Mouse (Mus musculus) heart, embryonic 13.5 days (tissue): ENCODE results near the gene Rap1gds1. TPM values are rescaled to one million over a fixed set of nuclear protein-coding genes. Genes with fewer than 3 reads are reported as not detected.

Experiments
- ATAC-seq: fragments of 200-750 bp; cut with Nextera tagmentation; 2 replicates; pipeline ENCODE4 v1.8.0; 2017; ENCODE audit warnings: moderate TSS enrichment; ENCODE audit not compliant: insufficient number of reproducible peaks, low FRiP score, low TSS enrichment; ENCODE audit errors: extremely low read depth
- H3K27ac ChIP-seq: fragments of 300-500 bp; sonication (generic); replicated peaks from 2 replicates; pipeline ENCODE4 v1.5.1; 2015; ENCODE audit warnings: moderate library complexity, mild to moderate bottlenecking, inconsistent platforms
- H3K27me3 ChIP-seq: fragments of 300-500 bp; sonication (generic); replicated peaks from 2 replicates; pipeline ENCODE4 v1.6.1; 2015; ENCODE audit warnings: mild to moderate bottlenecking, inconsistent platforms
- H3K36me3 ChIP-seq: fragments of 300-500 bp; sonication (generic); 2 replicates; pipeline ENCODE4 v1.6.1; 2015; ENCODE audit warnings: mild to moderate bottlenecking, inconsistent platforms
- H3K4me1 ChIP-seq: fragments of 300-500 bp; sonication (generic); 2 replicates; pipeline ENCODE4 v1.6.1; 2015; ENCODE audit warnings: inconsistent platforms
- H3K4me2 ChIP-seq: fragments of 300-500 bp; sonication (generic); 2 replicates; pipeline ENCODE4 v1.6.1; 2015; ENCODE audit warnings: inconsistent platforms, mild to moderate bottlenecking, moderate library complexity
- H3K4me3 ChIP-seq: fragments of 300-500 bp; sonication (generic); 2 replicates; pipeline ENCODE4 v1.5.1; 2015; ENCODE audit warnings: moderate library complexity, mild to moderate bottlenecking, inconsistent platforms
- H3K9ac ChIP-seq: fragments of 300-500 bp; sonication (generic); 2 replicates; pipeline ENCODE4 v1.6.1; 2015; ENCODE audit warnings: inconsistent platforms, mild to moderate bottlenecking, moderate library complexity
- H3K9me3 ChIP-seq: fragments of 300-500 bp; sonication (generic); 2 replicates; pipeline ENCODE4 v1.6.1; 2016; ENCODE audit warnings: inconsistent platforms
- WGBS: fragments of 180-500 bp; shearing (Covaris S2); methylation state at CpG from one replicate; pipeline ENCODE4 v1.1.7; 2015; ENCODE audit warnings: mixed read lengths; 5-methylcytosine and 5-hydroxymethylcytosine counted together
- polyA plus RNA-seq: library from polyadenylated mRNA; unstranded; fragments of >200 nt; fragmentation: Nextera tagmentation; extraction: Ambion mirVana; gene quantifications from 2 replicates; pipeline ENCODE4 v1.2.1, GENCODE M21; 2015

The Rap1gds1 gene
- 48.3 and 48.5 TPM in 2 replicates for polyA plus RNA-seq

DNA sequence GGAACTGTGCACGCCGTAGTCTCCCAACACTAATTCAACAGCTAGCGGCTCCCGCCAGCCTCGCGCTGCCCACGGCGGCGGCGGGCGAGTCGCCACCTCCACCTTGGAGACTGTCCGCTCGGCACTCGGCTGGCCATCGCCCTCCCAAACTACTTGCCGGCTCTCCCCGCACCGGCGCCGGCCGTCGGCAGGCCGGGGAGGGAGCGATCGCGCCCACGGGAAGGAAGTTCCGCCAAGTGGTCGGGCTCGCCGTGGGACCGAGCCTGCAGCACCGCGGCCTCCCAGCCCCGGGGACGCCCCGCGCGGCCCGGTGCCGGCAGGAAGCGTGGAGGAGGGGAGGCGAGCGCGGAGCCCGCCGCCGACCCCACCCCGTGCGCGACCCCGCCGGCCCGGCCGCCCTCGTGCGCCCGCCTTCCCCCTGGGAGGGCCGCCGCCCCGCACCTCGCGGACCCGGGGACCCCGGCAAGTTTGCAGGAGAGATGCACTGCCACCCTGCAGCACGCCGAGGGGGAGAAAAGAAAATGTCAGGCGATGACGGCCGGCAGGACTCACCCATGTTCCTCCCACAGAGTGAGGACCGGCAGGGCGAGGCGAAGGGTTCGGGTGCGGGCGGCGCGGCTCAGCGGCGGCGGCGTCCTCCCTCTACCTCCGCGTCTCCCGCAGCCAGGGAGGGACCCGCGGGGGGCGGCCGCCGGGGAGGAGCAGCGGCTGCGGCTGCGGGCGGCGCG lies at the start of gene Rap1gds1:
Gene Rap1gds1 (minus strand): TSS at position 718 of the 728 bp plus-strand sequence.
- under 1% methylated on average over 63 of the region's 97 CpGs for WGBS
- H3K27me3 ChIP-seq: no peaks in the 10 kb centered on the region

DNA sequence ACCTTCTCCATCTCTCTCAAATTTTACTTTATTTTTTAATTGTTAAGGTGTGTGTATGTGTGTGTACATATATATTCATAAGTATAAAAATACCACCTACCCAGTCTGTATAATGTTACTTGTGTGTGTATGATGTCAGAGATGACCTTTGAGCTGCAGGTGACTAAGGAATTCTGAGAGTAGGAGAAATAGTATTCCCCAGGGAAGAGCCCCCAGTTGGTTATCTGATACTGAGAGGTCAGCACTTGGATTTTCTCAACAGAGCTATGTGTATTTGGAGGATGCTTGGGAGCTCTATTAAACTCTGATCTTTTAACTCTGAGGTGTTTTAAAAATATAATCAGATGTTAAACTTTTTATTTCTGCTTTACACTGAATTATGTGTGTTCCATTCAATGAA lies 43.4 kb upstream of the Rap1gds1 start:
- no peak overlapping the region for H3K4me3 ChIP-seq
- no peaks in the 10 kb centered on the region for H3K4me1 ChIP-seq
- no peaks in the 10 kb centered on the region for H3K9me3 ChIP-seq
- H3K9ac ChIP-seq: no peak overlapping the region
- H3K27me3 ChIP-seq: no peaks in the 10 kb centered on the region
- no peak overlapping the region for H3K4me2 ChIP-seq
- no peak for ATAC-seq
- H3K27ac ChIP-seq: no peak overlapping the region
- H3K36me3 ChIP-seq: no peaks in the 10 kb centered on the region

More for the DNA sequence above, at the start of gene Rap1gds1:
- H3K36me3 ChIP-seq: no peaks in the 10 kb centered on the region
- H3K4me2 ChIP-seq: peak within 1 kb of the TSS; percentile 95
- peaks cover 28% of the 10 kb centered on the region for H3K4me1 ChIP-seq
- ATAC-seq: peak; percentile 43
- H3K9me3 ChIP-seq: peaks cover 3% of the 10 kb centered on the region; the same call in 1 of the 2 replicates
- peak within 1 kb of the TSS; percentile 93 for H3K9ac ChIP-seq
- peak within 1 kb of the TSS; percentile 74 for H3K4me3 ChIP-seq
- peak within 1 kb of the TSS; percentile 96 for H3K27ac ChIP-seq

GRCm38 (mm10) chr3:139116733-139117337 lies 41.8 kb upstream of the Rap1gds1 start:
- Histone ChIP-seq H3K4me2 (no peak overlapping the region), H3K9ac (no peak overlapping the region), H3K4me3 (no peak overlapping the region), H3K27me3 (no peaks in the 10 kb centered on the region), H3K27ac (no peak overlapping the region), H3K9me3 (no peaks in the 10 kb centered on the region), H3K4me1 (no peaks in the 10 kb centered on the region), H3K36me3 (no peaks in the 10 kb centered on the region)
- ATAC-seq: no peak
- 71% methylated on average over 9 of the region's 9 CpGs for WGBS

GRCm38 (mm10) chr3:139112335-139112973 lies 37.5 kb upstream of the Rap1gds1 start:
- Histone ChIP-seq H3K4me3 (no peak overlapping the region), H3K36me3 (no peaks in the 10 kb centered on the region), H3K4me2 (no peak overlapping the region), H3K9ac (no peak overlapping the region), H3K27ac (no peak overlapping the region), H3K9me3 (no peaks in the 10 kb centered on the region), H3K4me1 (0 out of 2 replicates have a peak, but pooled peaks cover 5% of the 10 kb centered on the region), H3K27me3 (no peaks in the 10 kb centered on the region)
- 54% methylated on average over 3 of the region's 3 CpGs for WGBS
- no peak for ATAC-seq

- WGBS: 67% methylated on average over 2 of the region's 2 CpGs
- Histone ChIP-seq H3K27ac (no peak overlapping the region), H3K36me3 (no peaks in the 10 kb centered on the region), H3K9me3 (no peaks in the 10 kb centered on the region), H3K9ac (no peak overlapping the region), H3K27me3 (no peaks in the 10 kb centered on the region), H3K4me1 (0 out of 2 replicates have a peak, but pooled peaks cover 5% of the 10 kb centered on the region), H3K4me2 (no peak overlapping the region), H3K4me3 (no peak overlapping the region)
- ATAC-seq: no peak
Measured at GRCm38 (mm10) chr3:139111877-139112276, 36.9 kb upstream of the Rap1gds1 start.

GRCm38 (mm10) chr3:139108176-139108575 lies 33.2 kb upstream of the Rap1gds1 start:
- no peaks in the 10 kb centered on the region for H3K9me3 ChIP-seq
- no peak overlapping the region for H3K4me3 ChIP-seq
- ATAC-seq: no peak
- 81% methylated on average over 5 of the region's 5 CpGs for WGBS
- 0 out of 2 replicates have a peak overlapping the region, but pooled peaks have one; percentile 9 for H3K27ac ChIP-seq
- no peaks in the 10 kb centered on the region for H3K27me3 ChIP-seq
- no peak overlapping the region for H3K9ac ChIP-seq
- no peak overlapping the region for H3K4me2 ChIP-seq
- H3K4me1 ChIP-seq: peaks cover 13% of the 10 kb centered on the region
- H3K36me3 ChIP-seq: no peaks in the 10 kb centered on the region

DNA sequence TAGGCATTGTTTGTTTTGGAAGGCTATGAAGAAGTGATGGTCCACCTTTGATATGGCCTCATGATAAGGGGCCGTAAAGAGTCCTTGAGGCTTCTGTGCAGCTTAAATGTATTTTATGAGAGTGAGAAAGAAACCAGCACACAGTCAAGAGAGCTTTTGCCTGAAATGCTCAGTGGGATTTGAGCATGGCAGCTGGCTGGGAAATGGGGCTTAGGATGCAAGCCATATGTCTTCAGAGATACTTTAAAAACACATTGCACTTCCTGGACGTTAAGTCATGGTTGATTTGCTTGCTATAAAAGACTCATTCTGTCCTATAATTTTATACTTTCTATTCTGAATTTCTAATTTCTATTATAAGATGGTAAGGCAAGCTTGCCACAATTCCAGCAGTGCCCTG lies 28.9 kb upstream of the Rap1gds1 start:
- ATAC-seq: no peak
- WGBS: 64% methylated on average over 2 of the region's 2 CpGs
- Histone ChIP-seq H3K36me3 (no peaks in the 10 kb centered on the region), H3K9ac (no peak overlapping the region), H3K4me2 (no peak overlapping the region), H3K27me3 (no peaks in the 10 kb centered on the region), H3K4me1 (peaks cover 13% of the 10 kb centered on the region), H3K4me3 (no peak overlapping the region), H3K9me3 (no peaks in the 10 kb centered on the region), H3K27ac (no peak overlapping the region)

DNA sequence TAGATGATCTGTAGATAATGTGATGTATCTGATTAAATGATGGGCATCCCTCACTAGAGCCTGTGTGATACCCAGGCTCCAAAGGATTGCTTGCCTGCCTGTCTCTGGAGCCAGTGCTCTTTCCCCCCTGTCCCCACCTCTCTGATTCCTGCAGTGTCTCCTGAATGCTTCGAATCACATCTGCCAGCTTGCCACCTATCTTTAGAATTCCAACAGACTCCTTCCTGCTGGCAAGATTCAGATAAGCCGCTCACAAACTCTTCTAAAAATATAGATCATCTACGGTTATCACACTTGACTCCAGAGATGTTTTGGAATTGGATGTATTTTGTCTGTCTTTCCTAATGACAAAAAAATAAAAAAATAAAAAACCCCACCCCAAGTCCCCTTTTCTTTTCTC lies 28.3 kb upstream of the Rap1gds1 start:
- H3K36me3 ChIP-seq: no peaks in the 10 kb centered on the region
- no peak overlapping the region for H3K27ac ChIP-seq
- WGBS: 23% methylated on average over 3 of the region's 3 CpGs
- no peaks in the 10 kb centered on the region for H3K27me3 ChIP-seq
- H3K9me3 ChIP-seq: no peaks in the 10 kb centered on the region
- no peak overlapping the region for H3K4me3 ChIP-seq
- H3K9ac ChIP-seq: no peak overlapping the region
- ATAC-seq: no peak
- peaks cover 13% of the 10 kb centered on the region for H3K4me1 ChIP-seq
- H3K4me2 ChIP-seq: no peak overlapping the region

DNA sequence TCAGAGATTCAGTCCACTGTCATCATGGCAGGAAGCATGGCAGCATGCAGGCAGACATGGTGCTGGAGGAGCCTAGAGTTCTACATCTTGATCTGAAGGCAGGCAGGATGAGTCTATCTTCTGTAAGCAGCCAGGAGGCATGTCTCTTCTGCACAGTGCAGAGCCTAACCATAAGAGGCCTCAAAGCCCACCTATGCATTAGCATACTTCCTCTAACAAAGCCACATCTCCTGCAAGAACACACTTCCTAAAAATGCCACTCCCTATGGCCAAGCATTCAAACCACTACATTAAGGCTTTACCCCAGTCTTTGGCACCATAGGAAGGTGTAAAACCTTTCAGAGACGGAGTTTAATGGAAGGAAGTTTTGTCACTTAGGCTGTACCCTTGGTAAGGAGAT lies 26.9 kb upstream of the Rap1gds1 start:
- H3K9ac ChIP-seq: no peak overlapping the region
- H3K4me2 ChIP-seq: no peak overlapping the region
- no peaks in the 10 kb centered on the region for H3K9me3 ChIP-seq
- no peak for ATAC-seq
- H3K4me3 ChIP-seq: no peak overlapping the region
- WGBS: 78% methylated on average over 1 of the region's 1 CpGs
- H3K27me3 ChIP-seq: no peaks in the 10 kb centered on the region
- H3K4me1 ChIP-seq: peaks cover 8% of the 10 kb centered on the region
- H3K27ac ChIP-seq: no peak overlapping the region
- no peaks in the 10 kb centered on the region for H3K36me3 ChIP-seq

DNA sequence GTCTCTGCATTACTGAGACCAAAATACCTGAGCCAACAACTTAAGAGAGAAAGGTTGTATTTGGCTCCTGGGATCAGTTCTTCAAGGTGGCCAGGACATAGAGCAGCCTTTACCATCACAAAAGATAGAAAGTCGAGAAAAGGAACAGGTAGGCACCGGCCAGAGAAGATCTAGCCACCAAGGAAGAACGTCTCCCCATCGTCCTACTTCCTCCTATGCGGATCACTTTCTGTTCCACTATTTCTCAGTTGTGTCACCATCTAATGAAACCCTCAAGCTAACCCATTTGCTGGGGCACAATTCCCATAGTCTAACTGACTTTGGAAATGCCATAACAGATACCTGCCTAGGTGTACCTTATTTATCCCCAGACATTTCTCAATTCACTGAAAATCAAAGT lies 24.3 kb upstream of the Rap1gds1 start:
- no peak overlapping the region for H3K9ac ChIP-seq
- ATAC-seq: no peak
- H3K4me2 ChIP-seq: no peak overlapping the region
- H3K27me3 ChIP-seq: no peaks in the 10 kb centered on the region
- H3K27ac ChIP-seq: no peak overlapping the region
- no peaks in the 10 kb centered on the region for H3K36me3 ChIP-seq
- H3K4me3 ChIP-seq: no peak overlapping the region
- H3K4me1 ChIP-seq: peaks cover 8% of the 10 kb centered on the region
- 81% methylated on average over 5 of the region's 5 CpGs for WGBS
- H3K9me3 ChIP-seq: no peaks in the 10 kb centered on the region

DNA sequence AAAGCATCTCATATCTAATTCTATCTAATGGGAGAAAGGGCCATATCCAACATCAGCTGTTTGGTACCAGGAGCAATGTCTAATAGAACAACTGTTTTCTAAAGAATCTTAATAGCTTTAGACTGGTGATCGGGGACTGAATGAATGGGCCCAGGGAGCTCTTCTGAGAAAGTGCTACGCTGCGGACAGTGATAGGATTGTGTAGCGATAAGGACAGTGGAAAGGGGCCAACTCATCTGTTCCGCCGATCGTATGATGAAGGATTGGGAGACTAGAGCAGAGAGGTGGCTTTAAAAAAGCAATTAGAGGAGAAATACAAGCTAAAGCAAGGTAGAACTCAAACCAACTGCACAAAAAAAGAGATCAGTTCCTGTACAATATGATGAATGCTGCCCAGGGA lies 20.9 kb upstream of the Rap1gds1 start:
- Histone ChIP-seq H3K9me3 (peaks cover 6% of the 10 kb centered on the region; the same call in 1 of the 2 replicates), H3K27ac (no peak overlapping the region), H3K27me3 (no peaks in the 10 kb centered on the region), H3K4me2 (no peak overlapping the region), H3K9ac (no peak overlapping the region), H3K36me3 (no peaks in the 10 kb centered on the region), H3K4me1 (no peaks in the 10 kb centered on the region), H3K4me3 (no peak overlapping the region)
- WGBS: 51% methylated on average over 7 of the region's 7 CpGs
- no peak for ATAC-seq
